Mouse (Mus musculus) bone marrow, adult 2 months (tissue): ENCODE measurements around the gene Gng2. TPM values are rescaled to one million over a fixed set of nuclear protein-coding genes. Genes with fewer than 3 reads are reported as not detected.

Experiments used
- H3K27ac ChIP-seq: fragments of 200-500 bp; 2 replicates; pipeline ENCODE4 v1.5.1; 2012; ENCODE audit warnings: low read depth, mild to moderate bottlenecking, control low read depth, inconsistent platforms, low read length; ENCODE audit not compliant: control insufficient read depth, poor library complexity, insufficient read depth
- H3K4me1 ChIP-seq: fragments of 200-500 bp; 2 replicates; pipeline ENCODE4 v1.6.1; 2011; ENCODE audit warnings: low read length; ENCODE audit not compliant: control insufficient read depth, insufficient read depth
- H3K4me3 ChIP-seq: fragments of 200-500 bp; replicated peaks from 2 replicates; pipeline ENCODE3; 2011; ENCODE audit warnings: mild to moderate bottlenecking, low read depth, low read length, control low read depth; ENCODE audit not compliant: control insufficient read depth
- CTCF ChIP-seq: fragments of 200-500 bp; IDR thresholded peaks from 2 replicates; pipeline ENCODE4 v1.5.1; 2011; ENCODE audit warnings: low read length, control low read depth; ENCODE audit not compliant: control insufficient read depth, insufficient read depth
- POLR2A ChIP-seq: fragments of 200-500 bp; IDR thresholded peaks from 2 replicates; pipeline ENCODE4 v1.6.1; 2011; ENCODE audit warnings: low read depth, mild to moderate bottlenecking, control low read depth, low read length, borderline replicate concordance; ENCODE audit not compliant: control insufficient read depth
- WGBS: fragments of 180-500 bp; shearing (Covaris S2); methylation state at CpG from one replicate; pipeline ENCODE4 v1.1.7; 2018; 5-methylcytosine and 5-hydroxymethylcytosine counted together
- polyA plus RNA-seq: library from polyadenylated mRNA; stranded (reverse); fragments of >200 nt; gene quantifications from 2 replicates; pipeline ENCODE4 v1.2.4, GENCODE M21; 2011; ENCODE audit warnings: low replicate concordance; ENCODE audit not compliant: missing spikeins, insufficient read depth, insufficient read length

Gene Gng2
- polyA plus RNA-seq, 1 experiment = 23.1 TPM

DNA sequence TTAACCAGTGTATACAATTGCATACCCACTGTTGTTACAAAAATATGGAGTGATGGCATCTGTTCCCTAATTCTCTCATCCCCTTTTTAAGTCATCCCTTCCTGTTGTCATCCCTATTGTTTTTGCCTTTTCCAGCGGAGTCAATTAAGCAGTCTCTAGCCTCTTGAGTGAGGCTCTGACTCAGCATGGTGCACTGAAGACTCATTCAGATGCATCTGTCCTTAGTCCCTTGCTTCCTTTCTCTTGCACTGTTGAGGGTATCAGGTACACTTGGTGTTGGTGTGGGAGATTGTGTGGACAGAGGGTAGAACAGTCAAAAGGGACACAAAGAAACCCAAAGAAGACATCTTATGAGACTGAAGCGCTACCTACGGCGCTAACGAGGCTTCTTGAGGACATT is 19.4 kb upstream of the Gng2 start:
- H3K4me1 ChIP-seq = no peaks in the 10 kb centered on the region; the same call in none of the 2 replicates
- WGBS = 92% methylated on average over 5 of the region's 5 CpGs

DNA sequence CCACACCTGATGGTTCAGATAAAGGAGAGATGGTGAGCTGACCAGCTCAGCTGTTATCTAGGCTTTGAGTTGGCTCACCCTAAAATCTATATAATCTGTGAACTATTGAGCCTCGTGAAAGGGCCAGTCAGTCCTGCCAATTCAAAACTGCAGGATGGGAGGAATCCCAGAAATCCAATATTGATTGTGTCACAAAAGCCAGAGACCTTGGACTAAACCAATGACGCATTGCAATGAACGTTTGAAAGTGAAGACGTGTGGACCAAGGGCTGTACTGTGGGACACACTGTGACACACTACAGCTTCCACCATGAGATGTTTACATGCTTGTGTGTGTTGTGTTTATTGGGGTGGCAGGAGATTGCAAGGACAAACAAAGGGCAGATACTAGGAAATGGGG is 18.5 kb upstream of the Gng2 start:
- Histone ChIP-seq H3K27ac (no peak overlapping the region), H3K4me3 (no peak overlapping the region), H3K4me1 (no peaks in the 10 kb centered on the region; the same call in none of the 2 replicates)
- 83% methylated on average over 4 of the region's 4 CpGs for WGBS
- TF ChIP-seq POLR2A (no peak), CTCF (no peak)

More for the DNA sequence above, 19.4 kb upstream of the Gng2 start:
- Histone ChIP-seq H3K4me3 (no peak overlapping the region), H3K27ac (no peak overlapping the region)
- no peak for TF ChIP-seq POLR2A
- TF ChIP-seq CTCF = no peak

DNA sequence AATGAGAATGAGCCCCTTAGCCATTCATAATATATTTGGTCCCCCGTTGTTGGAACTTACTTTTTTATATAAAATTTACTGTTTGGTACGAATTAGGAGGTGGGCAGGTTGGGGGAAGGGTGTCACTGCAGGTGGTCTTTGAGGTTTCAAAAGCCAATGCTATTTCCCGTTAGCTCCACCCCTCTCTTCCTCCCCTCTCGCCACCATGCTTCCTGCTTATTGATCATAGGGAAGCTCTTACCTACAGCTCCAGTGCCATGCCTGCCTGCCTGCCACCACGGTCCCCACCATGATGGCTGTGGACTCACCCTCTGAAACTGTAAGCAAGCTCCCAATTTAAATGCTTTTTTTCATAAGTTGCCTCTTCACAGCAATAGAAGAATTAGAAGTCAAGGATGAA is 16.6 kb upstream of the Gng2 start:
- TF ChIP-seq POLR2A (no peak), CTCF (no peak)
- Histone ChIP-seq H3K4me3 (no peak overlapping the region), H3K27ac (no peak overlapping the region), H3K4me1 (no peaks in the 10 kb centered on the region; the same call in 1 of the 2 replicates)
- 24% methylated on average over 5 of the region's 5 CpGs for WGBS

DNA sequence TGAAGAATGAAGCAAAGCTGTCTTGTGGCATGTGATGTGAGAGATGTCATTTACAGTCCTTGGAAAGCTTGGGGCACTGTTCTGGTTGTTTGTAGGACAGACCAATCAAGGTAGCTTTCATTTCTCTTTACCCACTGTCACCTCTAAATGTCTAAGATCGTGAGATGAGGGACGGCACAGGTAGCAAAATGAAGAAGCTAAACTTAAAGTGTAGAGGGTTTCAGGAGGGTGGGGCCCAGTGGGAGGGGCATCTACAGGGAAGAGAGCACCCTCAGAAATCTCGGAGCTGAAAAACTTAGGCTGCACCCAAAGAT is 16.1 kb upstream of the Gng2 start:
- no peak for TF ChIP-seq CTCF
- TF ChIP-seq POLR2A = no peak
- H3K27ac ChIP-seq = no peak overlapping the region
- 51% methylated on average over 3 of the region's 3 CpGs for WGBS
- H3K4me1 ChIP-seq = no peaks in the 10 kb centered on the region; the same call in 1 of the 2 replicates
- no peak overlapping the region for H3K4me3 ChIP-seq

DNA sequence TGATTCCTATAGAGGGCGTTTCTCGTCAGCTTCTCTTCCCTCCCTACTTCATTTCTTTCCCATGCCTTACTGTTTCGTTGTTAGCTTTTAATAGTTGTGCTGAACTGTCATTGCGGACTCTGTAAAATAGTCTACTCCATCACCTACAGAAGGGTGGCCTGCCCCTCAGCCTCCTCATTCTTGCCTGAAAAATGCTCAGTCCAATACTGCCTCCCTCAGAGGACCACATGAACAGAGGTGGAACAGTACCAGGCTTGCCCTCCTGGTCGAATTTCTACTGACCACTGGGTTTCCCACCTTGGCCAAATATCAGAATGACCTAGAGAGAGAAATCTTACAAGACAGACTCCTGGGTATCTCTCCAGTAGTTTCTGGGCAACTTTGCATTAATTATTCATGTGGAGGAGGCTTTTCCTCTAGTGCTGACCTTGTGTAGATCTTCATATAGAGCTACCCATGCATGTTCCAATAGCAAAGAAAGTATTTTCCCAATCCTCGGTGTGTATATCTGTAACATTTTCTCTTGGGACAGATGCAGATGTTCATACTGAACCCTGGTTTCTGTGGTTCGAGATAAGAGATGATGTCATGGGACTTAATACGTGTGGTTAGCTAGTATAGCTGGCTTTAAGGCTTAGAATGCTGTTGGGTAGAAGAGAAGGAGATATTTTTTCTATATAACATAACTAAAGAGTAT is 15.6 kb upstream of the Gng2 start:
- Histone ChIP-seq H3K4me1 (no peaks in the 10 kb centered on the region; the same call in 1 of the 2 replicates), H3K4me3 (no peak overlapping the region), H3K27ac (no peak overlapping the region)
- WGBS = 47% methylated on average over 8 of the region's 8 CpGs
- TF ChIP-seq CTCF (0 out of 2 replicates have a peak, but pooled peaks have one; percentile 13), POLR2A (no peak)

DNA sequence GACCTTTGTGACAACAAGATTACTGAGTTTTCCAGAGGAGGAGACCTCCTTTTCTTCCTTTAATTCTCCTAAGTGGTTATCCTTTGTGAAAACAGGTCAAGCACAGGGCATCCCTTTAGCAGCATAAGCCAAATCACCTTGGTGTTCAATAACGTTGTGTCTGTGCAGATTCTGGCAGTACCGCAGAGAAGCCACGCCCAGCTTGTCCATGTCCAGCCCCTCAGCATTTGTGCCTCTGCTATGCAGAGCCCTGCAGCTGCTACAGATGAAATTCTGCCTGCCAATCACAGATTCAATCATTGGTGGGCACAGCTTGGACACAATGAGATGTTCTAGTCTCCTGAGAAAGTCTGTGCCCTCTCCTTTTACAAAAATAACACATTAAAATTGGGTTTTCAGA is 14.4 kb upstream of the Gng2 start:
- peaks cover 1% of the 10 kb centered on the region; the same call in 1 of the 2 replicates for H3K4me1 ChIP-seq
- TF ChIP-seq POLR2A (no peak), CTCF (no peak)
- 63% methylated on average over 3 of the region's 3 CpGs for WGBS
- H3K4me3 ChIP-seq = no peak overlapping the region
- H3K27ac ChIP-seq = no peak overlapping the region

DNA sequence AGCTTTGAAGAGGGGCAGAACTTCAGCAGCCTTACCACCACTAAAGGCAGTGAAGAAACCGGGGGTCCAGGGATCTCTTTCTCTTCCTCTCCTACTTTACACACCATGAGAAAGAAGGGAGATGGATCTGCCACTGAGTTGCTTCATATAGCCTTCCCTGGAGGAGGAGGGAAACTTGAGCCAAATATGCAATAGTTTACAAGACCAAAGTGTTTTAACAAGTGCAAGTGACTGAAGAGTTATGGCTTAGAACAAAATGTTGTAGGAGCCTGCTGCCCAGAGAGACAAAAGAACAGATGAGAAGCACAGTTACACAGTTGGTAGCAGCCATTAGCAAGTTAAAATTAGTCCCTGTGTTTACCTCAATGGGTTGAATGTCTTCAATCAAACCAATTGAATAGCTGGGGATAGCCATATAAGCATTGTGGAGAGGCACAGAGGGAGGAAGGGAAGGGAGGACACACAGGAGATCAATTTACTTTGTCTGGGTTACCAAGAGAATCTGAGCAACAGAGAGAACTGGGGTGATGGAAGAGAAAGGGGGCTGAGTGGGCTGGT is 13.1 kb upstream of the Gng2 start:
- no peak overlapping the region for H3K4me3 ChIP-seq
- H3K4me1 ChIP-seq = peaks cover 1% of the 10 kb centered on the region; the same call in 1 of the 2 replicates
- TF ChIP-seq POLR2A = no peak
- TF ChIP-seq CTCF = no peak
- 62% methylated on average over 1 of the region's 1 CpGs for WGBS
- no peak overlapping the region for H3K27ac ChIP-seq

DNA sequence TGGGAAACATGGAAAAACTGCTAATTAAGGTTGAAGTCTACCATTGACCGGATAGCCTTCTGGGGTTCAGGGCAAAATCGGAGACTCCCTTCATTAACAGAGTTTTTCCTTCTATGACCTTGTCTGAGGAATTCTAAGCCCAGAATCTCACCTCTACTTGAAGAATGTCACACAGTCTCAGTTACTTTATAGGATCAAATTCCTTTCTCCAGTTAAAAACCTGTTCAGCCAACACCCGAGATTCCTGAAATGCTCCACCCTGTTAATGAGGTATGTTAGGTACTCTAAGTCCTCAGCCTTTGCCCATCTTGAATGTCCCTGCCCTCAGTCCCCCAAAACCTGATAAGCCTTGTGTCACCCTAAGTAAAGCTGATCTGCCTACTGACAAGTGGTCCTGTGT is 11.0 kb upstream of the Gng2 start:
- WGBS = 91% methylated on average over 3 of the region's 3 CpGs

More for the DNA sequence above, 11.0 kb upstream of the Gng2 start:
- no peak overlapping the region for H3K27ac ChIP-seq
- peaks cover 1% of the 10 kb centered on the region; the same call in 1 of the 2 replicates for H3K4me1 ChIP-seq
- TF ChIP-seq POLR2A = no peak
- no peak for TF ChIP-seq CTCF
- H3K4me3 ChIP-seq = no peak overlapping the region
